31 mouse cellular contexts compared by ENCODE assay signal in the genomic region with DNA sequence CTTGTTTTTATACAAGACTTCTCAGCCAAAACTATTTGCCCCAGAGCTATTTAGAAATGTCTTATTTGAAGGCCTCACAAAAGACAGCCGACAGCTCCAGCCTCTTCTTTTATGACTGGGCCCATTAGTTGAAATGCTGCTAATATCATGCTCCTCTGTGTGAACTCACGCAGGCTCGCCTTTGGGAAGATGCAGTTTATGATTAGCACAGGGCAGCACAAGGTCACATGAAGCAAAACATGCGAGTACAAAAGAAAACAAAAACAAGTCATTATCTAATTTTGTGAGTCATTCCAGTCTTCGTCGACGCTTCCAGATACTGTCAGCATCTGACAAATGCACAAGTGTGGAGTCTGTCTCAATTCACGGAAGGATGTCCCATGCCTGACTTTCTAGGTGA.
DNase-seq lines count a peak whose midpoint lies in the region; ATAC-seq lines count a peak whose summit lies in the region.
"Had no signal": no experiment of that assay in that cellular context is flagged by ENCODE, and none has a peak within 500 bp of the region (broad histone marks: within the 10 kb centered on the region; RNA-seq: fewer than 3 reads in every experiment).

No protein-coding gene starts in this region.

- WGBS in forebrain, embryonic 12.5 days = 37% methylated on average over 8 of the region's 8 CpGs
- 35% methylated on average over 8 of the region's 8 CpGs for WGBS in forebrain, embryonic 13.5 days
- 40% methylated on average over 8 of the region's 8 CpGs for WGBS in kidney, embryonic 15.5 days
- WGBS in liver, embryonic 11.5 days = 69% methylated on average over 8 of the region's 8 CpGs

- DNase-seq in ovary, adult 18-20 months (ENCODE audit: low spot score) = peak; percentile 40
- DNase-seq in ovary, postnatal 36 days (ENCODE audit: low spot score) = no peak
- peak; percentile 10 to 25 for DNase-seq in kidney, postnatal 4 days
- no peak for DNase-seq in liver, embryonic 11.5 days (ENCODE audit: low spot score)
- DNase-seq in right cerebral cortex, postnatal 10 days (ENCODE audit: low spot score in 2 of 2) = no peak
- DNase-seq: adrenal gland, adult 8-10 months; B cell, adult 2 months; cerebellum, adult 11 months; cerebellum, postnatal 10 days; gastrocnemius, postnatal 10 days; heart, postnatal 10 days; lung, adult 18-20 months; lung, postnatal 10 days; midbrain, embryonic 14.5 days; right cerebral cortex, adult 18-20 months; thymus, adult 18-20 months; thymus, postnatal 4 days had no signal

- H3K27me3 ChIP-seq in forebrain, embryonic 12.5 days = peaks cover 28% of the 10 kb centered on the region
- 0 out of 2 replicates have a peak, but pooled peaks cover 2% of the 10 kb centered on the region for H3K27me3 ChIP-seq in forebrain, embryonic 13.5 days
- H3K27me3 ChIP-seq in kidney, embryonic 15.5 days = no peaks in the 10 kb centered on the region
- H3K27me3 ChIP-seq in liver, embryonic 11.5 days (replicated peaks; ENCODE audit: control insufficient read depth, insufficient read depth, low read length) = no peaks in the 10 kb centered on the region
- H3K27me3 ChIP-seq: CH12.LX; embryonic facial prominence, embryonic 12.5 days; heart, embryonic 12.5 days; intestine, embryonic 15.5 days; neural tube, embryonic 12.5 days had no signal

- no peak overlapping the region for H3K4me2 ChIP-seq in forebrain, embryonic 12.5 days
- H3K4me2 ChIP-seq in forebrain, embryonic 13.5 days = no peak overlapping the region
- H3K4me2 ChIP-seq in kidney, embryonic 15.5 days = no peak overlapping the region
- no peak overlapping the region for H3K4me2 ChIP-seq in liver, embryonic 11.5 days
- H3K4me2 ChIP-seq: embryonic facial prominence, embryonic 12.5 days; heart, embryonic 12.5 days; intestine, embryonic 15.5 days; neural tube, embryonic 12.5 days had no signal

- no peak overlapping the region for H3K9ac ChIP-seq in forebrain, embryonic 12.5 days
- H3K9ac ChIP-seq in forebrain, embryonic 13.5 days = no peak overlapping the region
- no peak overlapping the region for H3K9ac ChIP-seq in kidney, embryonic 15.5 days
- no peak overlapping the region for H3K9ac ChIP-seq in liver, embryonic 11.5 days (ENCODE audit: low read depth, low read length)
- H3K9ac ChIP-seq: embryonic facial prominence, embryonic 12.5 days; heart, embryonic 12.5 days; intestine, embryonic 15.5 days; neural tube, embryonic 12.5 days had no signal

- 0 out of 2 replicates have a peak overlapping the region, but pooled peaks have one; percentile 0 for H3K27ac ChIP-seq in forebrain, embryonic 12.5 days
- H3K27ac ChIP-seq in forebrain, embryonic 13.5 days = no peak overlapping the region
- no peak overlapping the region for H3K27ac ChIP-seq in kidney, embryonic 15.5 days
- H3K27ac ChIP-seq in liver, embryonic 11.5 days (ENCODE audit: low read depth, low read length) = no peak overlapping the region
- H3K27ac ChIP-seq: embryonic facial prominence, embryonic 12.5 days; hindbrain, embryonic 10.5 days; intestine, embryonic 15.5 days; layer of hippocampus, adult 2 months; neural tube, embryonic 12.5 days had no signal

- no peak for ATAC-seq in forebrain, embryonic 12.5 days (ENCODE audit: low FRiP score)
- no peak for ATAC-seq in forebrain, embryonic 13.5 days
- ATAC-seq in kidney, embryonic 15.5 days (replicated peaks; ENCODE audit: low FRiP score) = peak; percentile 40; the same call in 1 of the 2 replicates
- ATAC-seq in liver, embryonic 11.5 days (replicated peaks; ENCODE audit: low FRiP score) = no peak
- ATAC-seq: forebrain, embryonic 16.5 days; hindbrain, embryonic 16.5 days; intestine, embryonic 15.5 days had no signal

- no peak overlapping the region for H3K4me3 ChIP-seq in forebrain, embryonic 12.5 days (replicated peaks)
- no peak overlapping the region for H3K4me3 ChIP-seq in forebrain, embryonic 13.5 days
- H3K4me3 ChIP-seq in kidney, embryonic 15.5 days (replicated peaks) = no peak overlapping the region
- no peak overlapping the region for H3K4me3 ChIP-seq in liver, embryonic 11.5 days (ENCODE audit: low read depth, low read length)
- H3K4me3 ChIP-seq: embryonic facial prominence, embryonic 12.5 days; erythroblast, embryonic 14.5 days; heart, embryonic 12.5 days; hindbrain, embryonic 10.5 days; intestine, embryonic 15.5 days; layer of hippocampus, adult 2 months; neural tube, embryonic 12.5 days had no signal

- H3K4me1 ChIP-seq in forebrain, embryonic 12.5 days = peaks cover 24% of the 10 kb centered on the region
- H3K4me1 ChIP-seq in forebrain, embryonic 13.5 days = peaks cover 26% of the 10 kb centered on the region
- peaks cover 3% of the 10 kb centered on the region; the same call in 1 of the 2 replicates for H3K4me1 ChIP-seq in kidney, embryonic 15.5 days
- H3K4me1 ChIP-seq in liver, embryonic 11.5 days (replicated peaks; ENCODE audit: control insufficient read depth, insufficient read depth, low read length) = no peaks in the 10 kb centered on the region
- H3K4me1 ChIP-seq: intestine, embryonic 15.5 days had no signal

- H3K36me3 ChIP-seq in forebrain, embryonic 12.5 days (replicated peaks) = no peaks in the 10 kb centered on the region
- H3K36me3 ChIP-seq in forebrain, embryonic 13.5 days (ENCODE audit: poor library complexity, severe bottlenecking) = no peaks in the 10 kb centered on the region
- no peaks in the 10 kb centered on the region for H3K36me3 ChIP-seq in kidney, embryonic 15.5 days
- H3K36me3 ChIP-seq in liver, embryonic 11.5 days (ENCODE audit: control insufficient read depth, insufficient read depth, low read length) = no peaks in the 10 kb centered on the region
- H3K36me3 ChIP-seq: embryonic facial prominence, embryonic 12.5 days; G1E; heart, embryonic 12.5 days; hindbrain, embryonic 10.5 days; intestine, embryonic 15.5 days; neural tube, embryonic 12.5 days had no signal

- no peaks in the 10 kb centered on the region for H3K9me3 ChIP-seq in forebrain, embryonic 12.5 days
- no peaks in the 10 kb centered on the region for H3K9me3 ChIP-seq in forebrain, embryonic 13.5 days (replicated peaks)
- H3K9me3 ChIP-seq in kidney, embryonic 15.5 days (replicated peaks) = no peaks in the 10 kb centered on the region
- H3K9me3 ChIP-seq in liver, embryonic 11.5 days (ENCODE audit: control insufficient read depth, low read length) = no peaks in the 10 kb centered on the region
- H3K9me3 ChIP-seq: embryonic facial prominence, embryonic 12.5 days; G1E; heart, embryonic 12.5 days; intestine, embryonic 15.5 days had no signal

Comparison
In these comparisons a context has a peak if more than half of its experiments do, and no peak if none do; other contexts are left out.
1. DNase-seq: peak in ovary, adult 18-20 months (single experiment) and kidney, postnatal 4 days (2 of 2); none in ovary, postnatal 36 days (single experiment), liver, embryonic 11.5 days (single experiment) and right cerebral cortex, postnatal 10 days (0 of 2).